In genomic region chr9:21759718-21760117, GRCm38 (mm10) we compare ENCODE assay signal across 8 mouse cellular contexts. TPM values are rescaled to one million over a fixed set of nuclear protein-coding genes. Genes with fewer than 3 reads are reported as not detected.
DNase-seq lines count a peak whose midpoint lies in the region; ATAC-seq and TF ChIP-seq lines count a peak whose summit lies in the region.

No protein-coding gene starts in this region.

- peak; percentile 9; the same call in 1 of the 2 replicates for ATAC-seq in kidney, postnatal 0 days (replicated peaks; ENCODE audit: low FRiP score, low read depth)
- ATAC-seq in hindbrain, embryonic 13.5 days (ENCODE audit: low FRiP score) = peak; percentile 38
- peak; percentile 31; the same call in 1 of the 2 replicates for ATAC-seq in midbrain, embryonic 15.5 days (replicated peaks)

- DNase-seq in kidney, postnatal 0 days (ENCODE audit: low spot score) = no peak
- DNase-seq in kidney, postnatal 4 days = no peak
- DNase-seq in cerebellum, adult 18-20 months = no peak
- DNase-seq in urinary bladder, adult 18-20 months (ENCODE audit: low spot score in 2 of 2) = no peak
- DNase-seq in adrenal gland, postnatal 25 days = no peak

- no peaks in the 10 kb centered on the region for H3K27me3 ChIP-seq in kidney, postnatal 0 days (ENCODE audit: insufficient read depth, low read length)
- H3K27me3 ChIP-seq in hindbrain, embryonic 13.5 days = no peaks in the 10 kb centered on the region
- no peaks in the 10 kb centered on the region for H3K27me3 ChIP-seq in midbrain, embryonic 15.5 days (replicated peaks)

- H3K4me3 ChIP-seq in kidney, postnatal 0 days (replicated peaks; ENCODE audit: low read depth, low read length) = peak overlapping the region; percentile 86
- H3K4me3 ChIP-seq in brown adipose tissue, adult 24 weeks (ENCODE audit: insufficient read depth, low read depth, low read length) = peak overlapping the region; percentile 62
- H3K4me3 ChIP-seq in hindbrain, embryonic 13.5 days = peak overlapping the region; percentile 70
- H3K4me3 ChIP-seq in midbrain, embryonic 15.5 days = peak overlapping the region; percentile 85

- no peaks in the 10 kb centered on the region for H3K4me1 ChIP-seq in kidney, postnatal 0 days (replicated peaks; ENCODE audit: insufficient read depth, low read length)
- H3K4me1 ChIP-seq in brown adipose tissue, adult 24 weeks (ENCODE audit: control insufficient read depth, insufficient read depth, insufficient read length, low read length) = peaks cover 13% of the 10 kb centered on the region
- H3K4me1 ChIP-seq in hindbrain, embryonic 13.5 days (replicated peaks) = peaks cover 14% of the 10 kb centered on the region
- peaks cover 10% of the 10 kb centered on the region for H3K4me1 ChIP-seq in midbrain, embryonic 15.5 days

- WGBS in kidney, postnatal 0 days = 0% methylated on average over 20 of the region's 20 CpGs
- WGBS in hindbrain, embryonic 13.5 days = under 1% methylated on average over 20 of the region's 20 CpGs
- under 1% methylated on average over 20 of the region's 20 CpGs for WGBS in midbrain, embryonic 15.5 days

- H3K4me2 ChIP-seq in kidney, postnatal 0 days (ENCODE audit: low read length) = peak overlapping the region; percentile 96
- H3K4me2 ChIP-seq in hindbrain, embryonic 13.5 days = peak overlapping the region; percentile 90
- H3K4me2 ChIP-seq in midbrain, embryonic 15.5 days = peak overlapping the region; percentile 97

- H3K9me3 ChIP-seq in kidney, postnatal 0 days (replicated peaks; ENCODE audit: low read length) = no peaks in the 10 kb centered on the region
- no peaks in the 10 kb centered on the region for H3K9me3 ChIP-seq in hindbrain, embryonic 13.5 days
- no peaks in the 10 kb centered on the region for H3K9me3 ChIP-seq in midbrain, embryonic 15.5 days

- TF ChIP-seq CTCF in kidney, postnatal 0 days (IDR thresholded peaks at IDR 0.05; ENCODE audit: low read depth) = no peak

- no peak overlapping the region for H3K27ac ChIP-seq in kidney, postnatal 0 days
- H3K27ac ChIP-seq in brown adipose tissue, adult 24 weeks (replicated peaks; ENCODE audit: low read depth, low read length) = no peak overlapping the region
- peak overlapping the region; percentile 12; the same call in 1 of the 2 replicates for H3K27ac ChIP-seq in hindbrain, embryonic 13.5 days
- H3K27ac ChIP-seq in midbrain, embryonic 15.5 days = no peak overlapping the region

- H3K36me3 ChIP-seq in kidney, postnatal 0 days (ENCODE audit: insufficient read depth, low read length) = no peaks in the 10 kb centered on the region
- no peaks in the 10 kb centered on the region for H3K36me3 ChIP-seq in hindbrain, embryonic 13.5 days
- no peaks in the 10 kb centered on the region for H3K36me3 ChIP-seq in midbrain, embryonic 15.5 days (replicated peaks)

- H3K9ac ChIP-seq in kidney, postnatal 0 days (ENCODE audit: low read depth, low read length) = peak overlapping the region; percentile 81
- peak overlapping the region; percentile 68 for H3K9ac ChIP-seq in hindbrain, embryonic 13.5 days
- peak overlapping the region; percentile 45; the same call in 1 of the 2 replicates for H3K9ac ChIP-seq in midbrain, embryonic 15.5 days

RNA-seq across cellular contexts. Expression of gene Spc24, which starts 0.4 kb away (rescaled TPM):
- 55.1 and 61.1 TPM in 2 replicates for polyA plus RNA-seq in kidney, postnatal 0 days (2015; fragmentation: Nextera tagmentation; extraction: Ambion mirVana)
- not detected in 2 replicates for polyA plus RNA-seq in brown adipose tissue, adult 24 weeks (2012; ENCODE audit: insufficient read depth, insufficient read length, missing spikeins)
- polyA plus RNA-seq in hindbrain, embryonic 13.5 days (2015; fragmentation: Nextera tagmentation; extraction: Ambion mirVana) = 22.0 and 26.4 TPM in 2 replicates
- polyA plus RNA-seq in midbrain, embryonic 15.5 days (2015; fragmentation: Nextera tagmentation; extraction: Ambion mirVana) = 15.7 and 17.8 TPM in 2 replicates
- total RNA-seq in adrenal gland, postnatal 25 days (2021) = 4.7 and 5.6 TPM in 2 replicates

RNA-seq across cellular contexts. Expression of gene Ldlr, which starts 36.4 kb away (rescaled TPM):
- polyA plus RNA-seq in kidney, postnatal 0 days (2015; fragmentation: Nextera tagmentation; extraction: Ambion mirVana) = 16.9 and 19.6 TPM in 2 replicates
- polyA plus RNA-seq in brown adipose tissue, adult 24 weeks (2012; ENCODE audit: insufficient read depth, insufficient read length, missing spikeins) = 11.2 and 29.0 TPM in 2 replicates
- polyA plus RNA-seq in hindbrain, embryonic 13.5 days (2015; fragmentation: Nextera tagmentation; extraction: Ambion mirVana) = 12.4 and 15.6 TPM in 2 replicates
- polyA plus RNA-seq in midbrain, embryonic 15.5 days (2015; fragmentation: Nextera tagmentation; extraction: Ambion mirVana) = 15.8 and 15.9 TPM in 2 replicates
- total RNA-seq in adrenal gland, postnatal 25 days (2021) = 126 and 145 TPM in 2 replicates

RNA-seq across cellular contexts. Expression of gene Kank2, which starts 38.8 kb away (rescaled TPM):
- 10.1 and 10.3 TPM in 2 replicates for polyA plus RNA-seq in kidney, postnatal 0 days (2015; fragmentation: Nextera tagmentation; extraction: Ambion mirVana)
- 19.7 and 29.7 TPM in 2 replicates for polyA plus RNA-seq in brown adipose tissue, adult 24 weeks (2012; ENCODE audit: insufficient read depth, insufficient read length, missing spikeins)
- polyA plus RNA-seq in hindbrain, embryonic 13.5 days (2015; fragmentation: Nextera tagmentation; extraction: Ambion mirVana) = 4.7 and 5.0 TPM in 2 replicates
- 5.8 TPM in 2 replicates for polyA plus RNA-seq in midbrain, embryonic 15.5 days (2015; fragmentation: Nextera tagmentation; extraction: Ambion mirVana)
- 37.3 and 46.2 TPM in 2 replicates for total RNA-seq in adrenal gland, postnatal 25 days (2021)

Comparison
In these comparisons a context has a peak if more than half of its experiments do, and no peak if none do; other contexts are left out.
1. RNA of gene Spc24, which starts 0.4 kb away (polyA plus RNA-seq): 55.1 to 61.1 TPM in kidney, postnatal 0 days, 22.0 to 26.4 TPM in hindbrain, embryonic 13.5 days and 15.7 to 17.8 TPM in midbrain, embryonic 15.5 days; not detected in brown adipose tissue, adult 24 weeks; every median in the first group is over 10 times any median in the second.
2. Peak in every context shown above with its lines, with median percentiles within 50 percentile points of each other: ATAC-seq, H3K4me2 ChIP-seq, H3K4me3 ChIP-seq and H3K9ac ChIP-seq.